Mouse (Mus musculus) frontal cortex, postnatal 25 days (tissue): ENCODE measurements around the gene Trmt10b.

ENCODE experiments used
- DNase-seq, 2 experiments: peaks; one replicate each; pipeline ENCODE4 v3.0.0; 2022; ENCODE audit warnings: low spot score in 2 of 2

Trmt10b gene

GRCm38 (mm10) chr4:45341669-45342249 lies 44.8 kb downstream of the Trmt10b start, which contains the start of gene Dcaf10:
TSS of gene Dcaf10 (plus strand) at chr4:45342101.
- peak; percentile 90 to 92 for DNase-seq

DNA sequence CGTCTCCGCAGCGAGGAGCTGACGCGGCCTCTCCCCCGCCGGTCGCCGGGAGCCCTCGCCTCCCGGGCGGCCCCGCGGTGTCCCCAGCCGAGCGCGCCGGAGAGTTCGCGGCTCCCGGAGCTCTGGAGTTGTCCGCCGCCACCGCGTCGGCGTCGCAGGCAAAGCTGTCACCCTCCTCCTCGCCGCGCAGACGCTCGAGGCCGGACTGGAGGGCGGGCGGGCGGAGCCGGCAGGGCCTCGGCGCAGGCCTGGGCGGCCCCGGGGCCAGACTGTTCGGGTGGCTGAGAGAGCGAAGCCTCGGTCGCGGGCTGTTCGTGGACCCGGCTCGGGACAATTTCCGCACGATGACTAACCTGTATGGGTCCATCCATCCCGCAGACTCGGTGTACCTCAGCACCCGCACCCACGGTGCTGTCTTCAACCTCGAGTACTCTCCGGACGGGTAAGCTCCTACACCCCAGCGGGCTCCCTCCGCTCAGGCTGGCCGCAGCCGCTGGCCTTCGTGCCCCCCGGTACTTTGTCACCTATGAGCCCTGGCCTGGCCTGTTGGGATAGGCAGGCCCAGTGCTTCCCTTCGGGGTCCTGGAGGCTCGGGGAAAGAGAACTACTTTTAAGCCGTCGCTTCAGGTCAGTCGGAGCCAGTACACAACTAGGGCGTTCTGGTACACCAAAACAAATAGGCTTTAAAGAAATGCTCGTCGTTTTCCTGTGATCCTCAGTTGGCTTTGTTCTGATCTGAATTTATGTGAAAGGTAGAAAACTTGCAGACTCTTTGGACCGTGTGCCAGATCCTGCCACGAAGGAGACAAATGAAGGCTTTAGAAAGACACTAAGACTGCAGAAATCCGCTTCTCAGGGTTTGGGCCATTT lies 45.6 kb downstream of the Trmt10b start, which contains the start of gene Exosc3:
TSS of gene Exosc3 (minus strand) at position 447 of the 870 bp plus-strand sequence.
- DNase-seq, result peak; percentile 19 to 22

- no peak for DNase-seq
Measured at GRCm38 (mm10) chr4:45356653-45357052, 59.7 kb downstream of the Trmt10b start.
